ENCODE assay signal across 9 mouse cellular contexts in the genomic region with DNA sequence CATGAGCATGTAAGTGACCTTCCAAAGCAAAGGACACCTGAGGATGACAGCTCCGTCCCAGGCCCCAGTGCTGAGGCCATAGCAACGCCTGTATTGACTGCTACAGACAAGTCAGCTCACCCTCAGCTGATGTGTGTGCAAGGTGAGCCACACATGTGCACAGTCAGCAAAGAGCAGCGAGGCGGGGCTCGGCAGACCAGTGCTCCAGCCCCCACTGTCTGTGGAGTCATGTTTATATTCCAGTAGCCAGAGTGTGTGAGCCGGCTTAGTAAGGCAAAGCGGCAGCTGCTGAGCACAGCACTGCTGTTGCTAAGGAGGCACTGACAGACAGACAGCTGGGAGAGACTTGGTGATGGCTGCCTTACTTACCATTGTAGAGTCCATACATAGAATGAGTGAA. TPM values are rescaled to one million over a fixed set of nuclear protein-coding genes. Genes with fewer than 3 reads are reported as not detected.
DNase-seq lines count a peak whose midpoint lies in the region; ATAC-seq and TF ChIP-seq lines count a peak whose summit lies in the region.
"Had no signal": no experiment of that assay in that cellular context is flagged by ENCODE, and none has a peak within 500 bp of the region (broad histone marks: within the 10 kb centered on the region; RNA-seq: fewer than 3 reads in every experiment).

No protein-coding gene starts in this region.

- H3K27ac ChIP-seq in heart, embryonic 16.5 days (ENCODE audit: low read length), result no peak overlapping the region
- H3K27ac ChIP-seq in heart, embryonic 11.5 days (ENCODE audit: low read depth, low read length), result no peak overlapping the region
- no peak overlapping the region for H3K27ac ChIP-seq in hindbrain, embryonic 11.5 days (ENCODE audit: low read depth, low read length)
- no peak overlapping the region for H3K27ac ChIP-seq in midbrain, embryonic 16.5 days (ENCODE audit: low read length)

- TF ChIP-seq CTCF in brain, embryonic 14.5 days (IDR thresholded peaks at IDR 0.05; ENCODE audit: borderline replicate concordance, extremely low read depth, insufficient read depth, insufficient read length), result no peak

- H3K4me1 ChIP-seq in heart, embryonic 16.5 days (ENCODE audit: control insufficient read depth, insufficient read depth, low read length), result peaks cover 52% of the 10 kb centered on the region
- H3K4me1 ChIP-seq in heart, embryonic 11.5 days (ENCODE audit: control insufficient read depth, insufficient read depth, low read length), result peaks cover 48% of the 10 kb centered on the region
- peaks cover 14% of the 10 kb centered on the region for H3K4me1 ChIP-seq in hindbrain, embryonic 11.5 days (replicated peaks; ENCODE audit: control insufficient read depth, insufficient read depth, low read length)
- peaks cover 45% of the 10 kb centered on the region for H3K4me1 ChIP-seq in midbrain, embryonic 16.5 days (ENCODE audit: control insufficient read depth, insufficient read depth, low read length)

- no peak for TF ChIP-seq POLR2A in brain, embryonic 14.5 days (IDR thresholded peaks at IDR 0.05; ENCODE audit: borderline replicate concordance, extremely low read depth, insufficient read depth, insufficient read length, poor library complexity, severe bottlenecking)

- 39% methylated on average over 7 of the region's 7 CpGs for WGBS in heart, embryonic 16.5 days
- 36% methylated on average over 7 of the region's 7 CpGs for WGBS in heart, embryonic 11.5 days (ENCODE audit: insufficient replicate concordance)
- WGBS in hindbrain, embryonic 11.5 days, result 52% methylated on average over 7 of the region's 7 CpGs
- 23% methylated on average over 7 of the region's 7 CpGs for WGBS in midbrain, embryonic 16.5 days

- peak; percentile 72 for DNase-seq in brain, embryonic 14.5 days (ENCODE audit: low read depth)
- DNase-seq in hindbrain, embryonic 11.5 days (ENCODE audit: low spot score), result no peak
- DNase-seq in urinary bladder, postnatal 4 days (ENCODE audit: low spot score in 2 of 2), result no peak
- DNase-seq in B cell, adult 2 months, result no peak
- DNase-seq in layer of hippocampus, postnatal 25 days (ENCODE audit: extremely low spot score in 1 of 2, low spot score in 1 of 2), result no peak
- DNase-seq: adrenal gland, postnatal 25 days had no signal

- no peaks in the 10 kb centered on the region; the same call in 1 of the 2 replicates for H3K9me3 ChIP-seq in heart, embryonic 16.5 days (replicated peaks; ENCODE audit: control insufficient read depth, low read length)
- H3K9me3 ChIP-seq in heart, embryonic 11.5 days (replicated peaks; ENCODE audit: control insufficient read depth, low read length), result no peaks in the 10 kb centered on the region
- no peaks in the 10 kb centered on the region for H3K9me3 ChIP-seq in hindbrain, embryonic 11.5 days (ENCODE audit: control insufficient read depth, low read length)
- H3K9me3 ChIP-seq in midbrain, embryonic 16.5 days (replicated peaks; ENCODE audit: control insufficient read depth, low read length, poor library complexity, severe bottlenecking), result no peaks in the 10 kb centered on the region

- no peak overlapping the region for H3K4me2 ChIP-seq in heart, embryonic 16.5 days (ENCODE audit: low read depth, low read length)
- no peak overlapping the region for H3K4me2 ChIP-seq in heart, embryonic 11.5 days
- H3K4me2 ChIP-seq in hindbrain, embryonic 11.5 days (replicated peaks; ENCODE audit: low read depth, low read length), result no peak overlapping the region; the same call in 1 of the 2 replicates
- no peak overlapping the region; the same call in 1 of the 2 replicates for H3K4me2 ChIP-seq in midbrain, embryonic 16.5 days (ENCODE audit: low read length)

- H3K9ac ChIP-seq in heart, embryonic 16.5 days (ENCODE audit: low read length), result no peak overlapping the region
- no peak overlapping the region for H3K9ac ChIP-seq in heart, embryonic 11.5 days (ENCODE audit: low read depth, low read length)
- H3K9ac ChIP-seq in hindbrain, embryonic 11.5 days (ENCODE audit: low read depth, low read length), result no peak overlapping the region
- H3K9ac ChIP-seq in midbrain, embryonic 16.5 days (ENCODE audit: low read depth, low read length), result no peak overlapping the region

- peak; percentile 28; the same call in 1 of the 2 replicates for ATAC-seq in heart, embryonic 16.5 days (replicated peaks; ENCODE audit: extremely low read depth, insufficient read depth, low FRiP score)
- ATAC-seq in heart, embryonic 11.5 days (replicated peaks; ENCODE audit: insufficient number of reproducible peaks, low FRiP score, low TSS enrichment), result no peak
- ATAC-seq in hindbrain, embryonic 11.5 days (ENCODE audit: low FRiP score), result peak; percentile 49; the same call in 1 of the 2 replicates
- ATAC-seq in midbrain, embryonic 16.5 days, result peak; percentile 49

- no peaks in the 10 kb centered on the region for H3K36me3 ChIP-seq in heart, embryonic 16.5 days (ENCODE audit: control insufficient read depth, insufficient read depth)
- no peaks in the 10 kb centered on the region for H3K36me3 ChIP-seq in heart, embryonic 11.5 days (ENCODE audit: control insufficient read depth, insufficient read depth, low read length)
- no peaks in the 10 kb centered on the region for H3K36me3 ChIP-seq in hindbrain, embryonic 11.5 days (ENCODE audit: control insufficient read depth, insufficient read depth, low read length)
- H3K36me3 ChIP-seq in midbrain, embryonic 16.5 days (ENCODE audit: control insufficient read depth, insufficient read depth, low read length), result no peaks in the 10 kb centered on the region

- H3K27me3 ChIP-seq in heart, embryonic 16.5 days (ENCODE audit: control insufficient read depth, insufficient read depth, low read length), result no peaks in the 10 kb centered on the region
- no peaks in the 10 kb centered on the region for H3K27me3 ChIP-seq in heart, embryonic 11.5 days (ENCODE audit: control insufficient read depth, insufficient read depth, low read length)
- no peaks in the 10 kb centered on the region for H3K27me3 ChIP-seq in hindbrain, embryonic 11.5 days (ENCODE audit: control insufficient read depth, insufficient read depth, low read length)
- H3K27me3 ChIP-seq in midbrain, embryonic 16.5 days (ENCODE audit: control insufficient read depth, insufficient read depth, low read depth, low read length), result no peaks in the 10 kb centered on the region

- H3K4me3 ChIP-seq in heart, embryonic 16.5 days (ENCODE audit: low read length), result no peak overlapping the region
- H3K4me3 ChIP-seq in heart, embryonic 11.5 days (ENCODE audit: low read depth, low read length), result no peak overlapping the region
- no peak overlapping the region for H3K4me3 ChIP-seq in hindbrain, embryonic 11.5 days (ENCODE audit: low read depth, low read length)
- no peak overlapping the region for H3K4me3 ChIP-seq in midbrain, embryonic 16.5 days (ENCODE audit: low read depth, low read length)

RNA-seq across cellular contexts. Expression of a gene that starts 59.3 kb away (rescaled TPM):
- polyA plus RNA-seq in heart, embryonic 16.5 days (2015; fragmentation: Nextera tagmentation; extraction: Ambion mirVana), result 6.7 and 7.7 TPM in 2 replicates
- polyA plus RNA-seq in heart, embryonic 11.5 days (2014; fragmentation: Nextera tagmentation; extraction: Ambion mirVana), result 9.4 and 9.7 TPM in 2 replicates
- 15.5 and 25.9 TPM in 2 replicates for polyA plus RNA-seq in brain, embryonic 14.5 days (2012; rRNA removed)
- polyA plus RNA-seq in hindbrain, embryonic 11.5 days (2014; fragmentation: Nextera tagmentation; extraction: Ambion mirVana), result 12.5 and 16.1 TPM in 2 replicates
- polyA plus RNA-seq in midbrain, embryonic 16.5 days (2015; fragmentation: Nextera tagmentation; extraction: Ambion mirVana), result 14.4 and 15.7 TPM in 2 replicates
- 100 to 1,000 TPM in 1 of 2 experiments, 10 to 100 TPM in 1; 94.0 to 105 TPM for total RNA-seq in layer of hippocampus, postnatal 25 days (2021)
